Mouse (Mus musculus) CH12.LX (cell line): ENCODE results near the gene Rab19. TPM values are rescaled to one million over a fixed set of nuclear protein-coding genes. Genes with fewer than 3 reads are reported as not detected.
A peak's percentile ranks its signal among the peaks of the same experiment; 100 is the strongest.
"Not testable (repeated sequence)": the region's sequence is repeated elsewhere in the genome, so short reads cannot be mapped to it uniquely, and the experiment has no call there.

ENCODE experiments used
- DNase-seq: peaks from one replicate; pipeline ENCODE4 v3.0.0-alpha.2; 2013; ENCODE audit errors: extremely low read depth
- H3K27ac ChIP-seq: 2 replicates; pipeline ENCODE4 v1.5.1; 2012; ENCODE audit warnings: low read depth, mild to moderate bottlenecking, control low read depth, moderate library complexity; ENCODE audit not compliant: insufficient read depth
- H3K27me3 ChIP-seq: replicated peaks from 2 replicates; pipeline ENCODE3; 2012; ENCODE audit warnings: inconsistent platforms
- H3K36me3 ChIP-seq, 2 experiments: replicated peaks in 1 of 2; 2 replicates each; pipeline versions ENCODE3 to v1.6.1; 2012; ENCODE audit warnings: inconsistent platforms in 1 of 2, low read length in 1 of 2, mild to moderate bottlenecking in 1 of 2, mixed read lengths in 1 of 2, moderate library complexity in 1 of 2; ENCODE audit not compliant: control insufficient read depth in 1 of 2, insufficient read depth in 1 of 2
- H3K4me1 ChIP-seq, 2 experiments: 2 replicates each; pipeline ENCODE4 v1.6.1; 2012; ENCODE audit warnings: inconsistent platforms in 1 of 2, moderate library complexity in 1 of 2; ENCODE audit not compliant: insufficient read depth in 2 of 2, control insufficient read depth in 1 of 2
- H3K4me2 ChIP-seq: 2 replicates; pipeline ENCODE4 v1.6.1; 2012; ENCODE audit warnings: low read depth, mild to moderate bottlenecking, control low read depth; ENCODE audit not compliant: poor library complexity, insufficient read depth, severe bottlenecking
- H3K4me3 ChIP-seq, 3 experiments: fragments of 150-350 bp in 1 of 3; sonication (generic) in 1 of 3; replicated peaks in 1 of 3; 2 replicates each; pipeline versions ENCODE3 to v1.5.1; 2011 to 2012; ENCODE audit warnings: low read depth in 2 of 3, low read length in 2 of 3, mild to moderate bottlenecking in 2 of 3, moderate library complexity in 2 of 3, control low read depth in 1 of 3, improper control_type of control experiment in 1 of 3, inconsistent platforms in 1 of 3, mixed read lengths in 1 of 3; ENCODE audit not compliant: poor library complexity in 1 of 3
- H3K79me2 ChIP-seq: replicated peaks from 2 replicates; pipeline ENCODE4 v1.6.1; 2012; ENCODE audit warnings: mild to moderate bottlenecking, moderate library complexity; ENCODE audit not compliant: control insufficient read depth, poor library complexity, insufficient read depth, severe bottlenecking; ENCODE audit errors: extremely low read depth
- H3K9ac ChIP-seq: 2 replicates; pipeline ENCODE4 v1.6.1; 2012; ENCODE audit warnings: low read depth, mild to moderate bottlenecking, control low read depth, moderate library complexity; ENCODE audit not compliant: insufficient read depth
- H3K9me3 ChIP-seq: replicated peaks from 2 replicates; pipeline ENCODE3; 2012; ENCODE audit warnings: low read length, inconsistent platforms, mixed read lengths
- BHLHE40 ChIP-seq: IDR thresholded peaks from 2 replicates; pipeline ENCODE4 v1.6.1; 2011; ENCODE audit warnings: mild to moderate bottlenecking, low read depth, low read length, improper control_type of control experiment
- CHD1 ChIP-seq: IDR thresholded peaks from 2 replicates; pipeline ENCODE4 v1.6.1; 2012; ENCODE audit warnings: low read depth, low read length, improper control_type of control experiment, inconsistent platforms
- CTCF ChIP-seq, 2 experiments: IDR thresholded peaks in 1 of 2; conservative IDR thresholded peaks in 1 of 2; 2 replicates each; pipeline ENCODE4 v1.5.1; 2011 to 2012; ENCODE audit warnings: low read depth in 2 of 2, low read length in 2 of 2, improper control_type of control experiment in 1 of 2, inconsistent platforms in 1 of 2, mild to moderate bottlenecking in 1 of 2, moderate library complexity in 1 of 2
- E2F4 ChIP-seq: IDR thresholded peaks from 2 replicates; pipeline ENCODE4 v1.6.1; 2011; ENCODE audit warnings: low read depth, low read length, improper control_type of control experiment; ENCODE audit not compliant: insufficient replicate concordance
- ELF1 ChIP-seq: IDR thresholded peaks from 2 replicates; pipeline ENCODE4 v1.6.1; 2014; ENCODE audit warnings: low read depth, mild to moderate bottlenecking, inconsistent platforms, low read length, improper control_type of control experiment
- EP300 ChIP-seq: IDR thresholded peaks from 2 replicates; pipeline ENCODE4 v1.6.1; 2011; ENCODE audit warnings: low read length, improper control_type of control experiment
- ETS1 ChIP-seq: conservative IDR thresholded peaks from 2 replicates; pipeline ENCODE4 v1.6.1; 2012; ENCODE audit warnings: low read depth, mild to moderate bottlenecking, inconsistent platforms, low read length, improper control_type of control experiment, moderate library complexity
- GABPA ChIP-seq: IDR thresholded peaks from 2 replicates; pipeline ENCODE4 v1.6.1; 2012; ENCODE audit warnings: low read depth, low read length, improper control_type of control experiment, inconsistent platforms; ENCODE audit not compliant: insufficient replicate concordance
- IRF4 ChIP-seq: IDR thresholded peaks from 2 replicates; pipeline ENCODE4 v1.6.1; 2014; ENCODE audit warnings: low read depth, mild to moderate bottlenecking, inconsistent platforms, low read length, improper control_type of control experiment
- JUN ChIP-seq: IDR thresholded peaks from 2 replicates; pipeline ENCODE4 v1.6.1; 2011; ENCODE audit warnings: low read depth, mild to moderate bottlenecking, low read length, improper control_type of control experiment, moderate library complexity; ENCODE audit not compliant: insufficient read depth
- KAT2A ChIP-seq: IDR thresholded peaks from 2 replicates; pipeline ENCODE4 v1.6.1; 2012; ENCODE audit warnings: low read length, improper control_type of control experiment, inconsistent platforms; ENCODE audit not compliant: insufficient replicate concordance
- MAFK ChIP-seq: IDR thresholded peaks from 2 replicates; pipeline ENCODE4 v1.6.1; 2011; ENCODE audit warnings: low read length, improper control_type of control experiment; ENCODE audit not compliant: insufficient replicate concordance
- MAX ChIP-seq: IDR thresholded peaks from 2 replicates; pipeline ENCODE4 v1.6.1; 2011; ENCODE audit warnings: low read length, improper control_type of control experiment
- MAZ ChIP-seq: IDR thresholded peaks from 2 replicates; pipeline ENCODE4 v1.6.1; 2012; ENCODE audit warnings: low read depth, mild to moderate bottlenecking, inconsistent platforms, low read length, improper control_type of control experiment, moderate library complexity
- MXI1 ChIP-seq: IDR thresholded peaks from 2 replicates; pipeline ENCODE4 v1.6.1; 2011; ENCODE audit warnings: mild to moderate bottlenecking, low read depth, low read length, improper control_type of control experiment
- MYC ChIP-seq: IDR thresholded peaks from 2 replicates; pipeline ENCODE4 v1.6.1; 2011; ENCODE audit warnings: low read depth, mild to moderate bottlenecking, improper control_type of control experiment, low read length
- POLR2A ChIP-seq: IDR thresholded peaks from 2 replicates; pipeline ENCODE4 v1.6.1; 2011; ENCODE audit warnings: low read depth, mild to moderate bottlenecking, improper control_type of control experiment, low read length
- RCOR1 ChIP-seq: conservative IDR thresholded peaks from 2 replicates; pipeline ENCODE4 v1.6.1; 2012; ENCODE audit warnings: low read depth, mild to moderate bottlenecking, inconsistent platforms, low read length, improper control_type of control experiment
- SIN3A ChIP-seq: IDR thresholded peaks from 2 replicates; pipeline ENCODE4 v1.6.1; 2012; ENCODE audit warnings: low read length, improper control_type of control experiment, inconsistent platforms
- TBP ChIP-seq: conservative IDR thresholded peaks from 2 replicates; pipeline ENCODE4 v1.6.1; 2011; ENCODE audit warnings: low read depth, low read length, improper control_type of control experiment
- TCF12 ChIP-seq: IDR thresholded peaks from 2 replicates; pipeline ENCODE4 v1.6.1; 2014; ENCODE audit warnings: low read depth, mild to moderate bottlenecking, inconsistent platforms, low read length, improper control_type of control experiment
- USF2 ChIP-seq: conservative IDR thresholded peaks from 2 replicates; pipeline ENCODE4 v1.6.1; 2011; ENCODE audit warnings: low read depth, low read length, improper control_type of control experiment
- dilution Hi-C: fragments of 300-500 bp; cut with MboI; formaldehyde crosslinking; loops from 2 replicates; pipeline ENCODE4 v1.14.3; 2020; ENCODE audit warnings: low sequenced_read_pairs; ENCODE audit not compliant: extremely low pct_unique_long_range_greater_than_20kb, extremely low pct_ligation_motif_present
- in situ Hi-C: fragments of 300-500 bp; cut with MboI; formaldehyde crosslinking; loops from 3 replicates; pipeline ENCODE4 v1.14.3; 2019; ENCODE audit warnings: low sequenced_read_pairs, low pct_ligation_motif_present, low pct_unique_long_range_greater_than_20kb, mixed read lengths
- polyA plus RNA-seq: library from polyadenylated mRNA; unstranded; fragments of >175 nt; gene quantifications from 2 replicates; pipeline ENCODE4 v1.2.1, GENCODE M21; 2012; ENCODE audit warnings: low read depth; ENCODE audit not compliant: insufficient read length
- total RNA-seq, 2 experiments: library from RNA; depleted of rRNA; stranded (reverse); fragments of 300-350 nt in 1 of 2; fragments of >200 nt in 1 of 2; gene quantifications; 2 replicates each; pipeline ENCODE4 v1.2.3; 2012 to 2014

Gene Rab19
- total and polyA plus RNA-seq, 3 experiments, result 0.63 to 3.3 TPM; not detected in 1

- DNase-seq, result peak; percentile 70
- dilution Hi-C loops, H3K27me3 ChIP-seq, H3K27ac ChIP-seq, H3K79me2 ChIP-seq, in situ Hi-C loops, H3K9me3 ChIP-seq, H3K4me2 ChIP-seq, H3K9ac ChIP-seq: not testable (repeated sequence)
- Histone ChIP-seq H3K4me3 (peak overlapping the region in 1 of 3 experiments; percentile 29), H3K4me1 (peaks cover 11 to 37% of the 10 kb centered on the region in 2 experiments), H3K36me3 (peaks cover 5 to 12% of the 10 kb centered on the region in 2 experiments)
- TF ChIP-seq MYC, result 0 out of 2 replicates have a peak, but pooled peaks have one; percentile 16
- 0 out of 2 replicates have a peak, but pooled peaks have one; percentile 22 for TF ChIP-seq EP300
- peak; percentile 96 for TF ChIP-seq TBP
- peak in 1 of 2 experiments; percentile 32; a peak in 1 of 4 replicates for TF ChIP-seq CTCF (conservative IDR thresholded peaks at IDR 0.05 in 1 of 2, IDR thresholded peaks at IDR 0.05 in 1 of 2; ENCODE audit: low read depth in 2 of 2, low read length in 2 of 2)
- 0 out of 2 replicates have a peak, but pooled peaks have one; percentile 21 for TF ChIP-seq KAT2A
- TF ChIP-seq MAFK, result peak; percentile 74; the same call in 1 of the 2 replicates
- peak; percentile 78 for TF ChIP-seq ELF1
- 0 out of 2 replicates have a peak, but pooled peaks have one; percentile 26 for TF ChIP-seq MAX
These were observed 2.7 kb upstream of the Rab19 start for GRCm38 (mm10) chr6:39378161-39378835.

- Histone ChIP-seq H3K79me2 (peaks cover 3% of the 10 kb centered on the region; the same call in 1 of the 2 replicates), H3K27me3 (no peaks in the 10 kb centered on the region), H3K9ac (peak overlapping the region; percentile 13; the same call in 1 of the 2 replicates), H3K4me3 (peak overlapping the region in 1 of 3 experiments; percentile 5), H3K9me3 (peaks cover 1% of the 10 kb centered on the region), H3K4me2 (peak overlapping the region; percentile 88), H3K27ac (peak overlapping the region; percentile 57; the same call in 1 of the 2 replicates), H3K36me3 (peaks cover 2 to 5% of the 10 kb centered on the region in 2 experiments), H3K4me1 (peaks cover 11 to 35% of the 10 kb centered on the region in 2 experiments)
- in situ Hi-C loops, result no loop called here
- DNase-seq, result peak; percentile 68
- dilution Hi-C loops, result no loop called here
- TF ChIP-seq CHD1, result no peak
- TF ChIP-seq MAFK, result 0 out of 2 replicates have a peak, but pooled peaks have one; percentile 23
- TF ChIP-seq MXI1, result peak; percentile 16; the same call in 1 of the 2 replicates
These were observed 1.8 kb upstream of the Rab19 start for GRCm38 (mm10) chr6:39379224-39379623.

GRCm38 (mm10) chr6:39379749-39380148, 1.2 kb upstream of the Rab19 start:
- no peaks in the 10 kb centered on the region for H3K9me3 ChIP-seq
- in situ Hi-C loops (no loop called here), dilution Hi-C loops (no loop called here)
- peaks cover 11 to 35% of the 10 kb centered on the region in 2 experiments for H3K4me1 ChIP-seq
- H3K36me3 ChIP-seq, result no peaks in the 10 kb centered on the region
- peak overlapping the region; percentile 37; the same call in 1 of the 2 replicates for H3K27ac ChIP-seq
- H3K9ac ChIP-seq, result peak overlapping the region; percentile 13; the same call in 1 of the 2 replicates
- peak overlapping the region; percentile 88 for H3K4me2 ChIP-seq
- DNase-seq, result peak; percentile 67
- H3K79me2 ChIP-seq, result peaks cover 3% of the 10 kb centered on the region; the same call in 1 of the 2 replicates
- H3K4me3 ChIP-seq, result peak overlapping the region in 1 of 3 experiments; percentile 5
- H3K27me3 ChIP-seq, result no peaks in the 10 kb centered on the region
- TF ChIP-seq IRF4 (0 out of 2 replicates have a peak, but pooled peaks have one; percentile 40), POLR2A (peak; percentile 32; the same call in 1 of the 2 replicates), EP300 (peak; percentile 60; the same call in 1 of the 2 replicates), MAX (peak; percentile 76), MYC (peak; percentile 66; the same call in 1 of the 2 replicates), BHLHE40 (peak; percentile 84), TCF12 (peak; percentile 32; the same call in 1 of the 2 replicates), JUN (no peak), ETS1 (peak; percentile 64), KAT2A (no peak), MXI1 (peak; percentile 88), GABPA (no peak), MAZ (no peak), MAFK (0 out of 2 replicates have a peak, but pooled peaks have one; percentile 49), USF2 (peak; percentile 44; the same call in 1 of the 2 replicates), RCOR1 (no peak), SIN3A (peak; percentile 79), E2F4 (no peak)
